Mouse (Mus musculus): ENCODE measurements at regions not wholly inside any gene's neighbourhood (a gene's known extent, or its start where the extent isn't known, plus 50 kb on each side); places are given as distances from the start of the nearest gene placed in this dataset.

DNA sequence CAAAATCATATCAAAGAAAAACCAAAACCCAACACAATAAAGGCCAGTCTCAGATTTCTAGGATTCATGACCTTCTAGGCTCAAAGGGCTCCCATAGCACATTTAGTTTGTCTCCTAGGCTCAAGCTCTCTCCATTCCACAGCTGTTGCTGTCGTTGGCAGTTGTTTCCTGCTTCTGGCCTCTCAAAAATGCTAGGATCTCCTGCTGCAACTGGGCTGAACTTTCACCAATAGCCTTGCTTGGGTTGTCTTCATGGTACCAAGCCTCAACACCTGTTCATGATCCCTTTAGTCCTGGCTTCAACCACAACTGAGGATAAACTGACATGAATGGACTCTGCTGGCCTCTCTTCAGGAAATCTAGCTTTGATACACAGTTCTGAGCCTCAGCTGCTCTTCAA, 115.9 kb upstream of the Ssbp2 start:
- no peak overlapping the region for H3K9ac ChIP-seq
- H3K4me3 ChIP-seq = no peak overlapping the region
- no peaks in the 10 kb centered on the region for H3K4me1 ChIP-seq
- WGBS = 68% methylated on average over 1 of the region's 1 CpGs
- H3K9me3 ChIP-seq = no peaks in the 10 kb centered on the region
- H3K27ac ChIP-seq = no peak overlapping the region
- H3K27me3 ChIP-seq = no peaks in the 10 kb centered on the region
- H3K36me3 ChIP-seq = no peaks in the 10 kb centered on the region
- no peak overlapping the region for H3K4me2 ChIP-seq
- ATAC-seq (ENCODE audit: borderline replicate concordance, extremely low read depth, low FRiP score, low TSS enrichment) = no peak

DNA sequence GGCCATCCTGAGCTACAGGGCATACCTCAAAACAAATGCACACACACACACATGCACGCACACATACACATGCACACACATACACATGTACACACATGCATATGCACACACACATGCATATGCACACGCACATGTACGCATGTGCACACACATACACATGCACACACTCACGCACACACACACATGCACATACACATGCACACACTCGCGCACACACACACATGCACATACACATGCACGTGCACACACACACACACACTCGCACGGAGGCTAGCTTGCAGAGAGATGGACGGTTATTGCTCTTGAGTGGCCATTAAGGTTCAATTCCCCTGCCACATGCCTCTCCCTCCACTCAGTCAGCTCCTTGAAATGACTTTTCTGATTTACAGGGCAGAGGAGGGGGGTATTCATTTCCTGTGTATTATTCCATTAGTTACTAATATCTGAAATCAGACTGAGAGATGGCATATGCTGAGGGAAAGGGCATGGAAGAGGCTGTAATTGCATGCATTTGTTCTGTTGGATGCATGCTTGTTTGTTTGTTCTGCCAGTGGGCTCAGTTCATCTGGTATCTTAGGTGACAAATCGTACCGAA, 111.5 kb upstream of the Ssbp2 start:
- no peaks in the 10 kb centered on the region for H3K4me1 ChIP-seq
- WGBS = 89% methylated on average over 12 of the region's 12 CpGs
- no peaks in the 10 kb centered on the region for H3K27me3 ChIP-seq
- no peaks in the 10 kb centered on the region for H3K36me3 ChIP-seq
- no peaks in the 10 kb centered on the region for H3K9me3 ChIP-seq
- no peak overlapping the region for H3K4me2 ChIP-seq
- ATAC-seq (ENCODE audit: borderline replicate concordance, extremely low read depth, low FRiP score, low TSS enrichment) = no peak
- no peak overlapping the region for H3K9ac ChIP-seq
- no peak overlapping the region for H3K27ac ChIP-seq
- H3K4me3 ChIP-seq = no peak overlapping the region

DNA sequence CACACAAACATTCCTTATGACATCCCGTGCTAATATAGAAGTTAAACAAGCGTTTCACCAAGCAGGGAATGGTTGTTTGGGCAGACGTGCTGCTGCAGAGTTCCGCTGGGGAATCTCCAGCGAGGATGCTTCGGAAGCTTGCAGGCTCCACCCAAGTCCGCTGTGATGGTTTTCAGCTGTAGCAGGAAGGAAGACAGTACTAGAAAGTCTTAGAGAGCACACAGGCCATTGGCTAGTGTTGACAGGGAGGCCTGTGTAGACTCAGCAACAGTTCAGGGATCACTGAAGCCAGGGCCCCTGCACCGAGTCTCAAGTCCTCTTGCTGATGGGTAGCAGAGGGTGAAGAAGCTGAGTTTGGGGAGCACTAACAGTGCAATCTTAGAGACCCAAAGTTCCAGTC, 107.8 kb upstream of the Ssbp2 start:
- H3K4me2 ChIP-seq = no peak overlapping the region
- peak; percentile 92 for ATAC-seq (ENCODE audit: borderline replicate concordance, extremely low read depth, low FRiP score, low TSS enrichment)
- 36% methylated on average over 8 of the region's 8 CpGs for WGBS

DNA sequence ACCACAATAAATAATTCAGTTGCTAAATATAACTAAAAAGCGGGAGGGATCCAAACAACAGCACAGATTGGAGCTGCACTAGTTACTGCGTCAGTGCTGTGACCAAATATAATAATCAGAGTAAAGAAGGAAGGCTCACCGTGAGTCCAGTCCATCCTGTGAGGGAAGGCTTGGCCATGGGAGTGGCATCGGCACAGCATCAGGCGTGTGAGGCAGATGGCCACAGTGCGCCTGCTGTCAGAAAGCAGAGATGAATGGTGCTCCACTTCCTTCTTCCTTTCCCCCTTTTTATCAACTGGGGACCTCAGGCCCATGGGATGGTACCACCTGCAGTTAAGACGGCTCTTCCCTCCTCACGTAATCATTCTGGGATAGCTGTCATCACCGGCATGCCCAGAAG, 103.6 kb upstream of the Ssbp2 start:
- Histone ChIP-seq H3K27me3 (no peaks in the 10 kb centered on the region), H3K36me3 (no peaks in the 10 kb centered on the region), H3K4me2 (no peak overlapping the region), H3K4me3 (no peak overlapping the region), H3K9me3 (no peaks in the 10 kb centered on the region), H3K27ac (no peak overlapping the region), H3K9ac (no peak overlapping the region), H3K4me1 (no peaks in the 10 kb centered on the region)
- WGBS = 74% methylated on average over 9 of the region's 9 CpGs
- ATAC-seq (ENCODE audit: borderline replicate concordance, extremely low read depth, low FRiP score, low TSS enrichment) = no peak

More for the DNA sequence above, 107.8 kb upstream of the Ssbp2 start:
- Histone ChIP-seq H3K4me3 (no peak overlapping the region), H3K9me3 (no peaks in the 10 kb centered on the region), H3K9ac (no peak overlapping the region), H3K27ac (peak overlapping the region; percentile 35), H3K36me3 (no peaks in the 10 kb centered on the region), H3K27me3 (no peaks in the 10 kb centered on the region), H3K4me1 (no peaks in the 10 kb centered on the region)

DNA sequence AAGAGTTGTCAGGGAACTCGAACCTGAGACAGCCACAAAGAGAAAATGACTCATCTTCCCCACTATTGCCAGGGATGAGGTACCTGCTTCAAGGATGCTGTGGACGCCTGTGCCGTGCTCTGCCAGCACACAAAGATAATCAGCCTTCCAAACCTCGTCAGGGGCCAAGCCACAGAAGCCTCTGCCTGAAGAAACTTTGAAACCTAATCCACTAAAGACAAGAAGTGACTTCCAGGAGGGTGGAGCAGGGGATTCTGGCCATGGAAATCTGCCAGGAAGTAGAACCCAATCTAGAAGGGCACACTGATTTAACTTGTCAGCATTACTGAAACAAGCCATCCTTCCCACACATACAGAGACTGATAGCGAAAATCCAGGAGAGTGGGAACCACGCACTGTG, 100.0 kb upstream of the Ssbp2 start:
- Histone ChIP-seq H3K4me1 (peaks cover 3% of the 10 kb centered on the region), H3K4me3 (no peak overlapping the region), H3K9me3 (no peaks in the 10 kb centered on the region), H3K36me3 (no peaks in the 10 kb centered on the region), H3K27me3 (no peaks in the 10 kb centered on the region), H3K9ac (no peak overlapping the region), H3K27ac (no peak overlapping the region), H3K4me2 (no peak overlapping the region)
- 76% methylated on average over 6 of the region's 6 CpGs for WGBS
- no peak for ATAC-seq (ENCODE audit: borderline replicate concordance, extremely low read depth, low FRiP score, low TSS enrichment)

DNA sequence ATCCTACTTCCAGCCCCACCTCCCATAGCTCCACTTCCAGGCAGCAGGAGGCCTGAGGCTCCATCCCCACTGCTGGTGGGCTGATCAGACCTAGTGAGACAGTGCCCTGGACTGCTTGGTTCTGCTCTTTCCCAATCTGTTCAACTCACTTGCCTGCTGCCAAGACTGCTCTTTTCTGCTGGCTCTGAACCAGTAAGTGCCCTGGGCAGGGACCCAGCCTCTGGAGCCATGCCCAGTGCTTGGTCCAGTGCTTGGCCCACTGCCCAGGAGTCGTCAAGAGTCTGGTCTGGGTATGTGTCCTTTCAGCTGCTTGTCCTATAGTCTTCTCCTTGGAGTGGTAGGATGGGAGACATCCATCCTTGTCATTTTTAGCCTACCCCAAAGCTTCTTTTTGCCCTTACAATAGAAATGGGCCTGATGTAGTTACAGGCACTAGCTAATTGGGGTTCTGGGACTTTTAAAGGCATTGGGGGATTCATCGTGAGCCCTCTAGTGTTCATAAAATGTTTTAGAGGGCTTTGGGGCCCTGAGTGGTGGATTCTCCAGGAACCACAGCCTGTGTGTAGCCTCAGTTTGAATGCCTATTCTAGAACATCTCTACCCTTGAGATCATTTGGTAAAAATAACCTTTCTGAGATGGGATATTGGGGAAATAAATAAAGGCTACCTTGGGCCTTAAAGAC, 94.7 kb upstream of the Ssbp2 start:
- no peak overlapping the region for H3K4me2 ChIP-seq
- H3K27ac ChIP-seq = peak overlapping the region; percentile 60
- H3K9ac ChIP-seq = no peak overlapping the region
- peaks cover 24% of the 10 kb centered on the region for H3K4me1 ChIP-seq
- peak; percentile 91 for ATAC-seq (ENCODE audit: borderline replicate concordance, extremely low read depth, low FRiP score, low TSS enrichment)
- no peaks in the 10 kb centered on the region for H3K9me3 ChIP-seq
- 48% methylated on average over 2 of the region's 2 CpGs for WGBS
- no peak overlapping the region for H3K4me3 ChIP-seq
- no peaks in the 10 kb centered on the region for H3K27me3 ChIP-seq
- H3K36me3 ChIP-seq = no peaks in the 10 kb centered on the region

DNA sequence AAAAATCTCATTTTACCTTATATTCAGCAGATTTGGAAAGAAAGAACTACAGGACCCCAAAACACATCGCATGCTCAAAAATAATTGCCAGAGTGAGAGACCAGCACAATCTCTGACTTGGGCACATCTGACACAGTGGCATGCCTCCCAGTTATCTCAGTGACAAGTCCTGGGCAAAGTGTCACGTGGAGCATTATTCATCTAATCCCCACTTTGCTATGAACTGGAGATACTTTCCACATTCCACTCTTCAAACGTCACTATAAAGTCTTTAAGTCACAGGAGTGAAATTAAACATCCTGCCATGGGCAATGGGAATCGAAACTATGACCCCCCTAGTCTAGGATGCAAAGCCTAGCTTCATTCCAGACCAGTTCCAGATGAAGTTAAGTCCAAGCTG, 93.5 kb upstream of the Ssbp2 start:
- H3K9ac ChIP-seq = no peak overlapping the region
- H3K4me2 ChIP-seq = no peak overlapping the region
- no peaks in the 10 kb centered on the region for H3K9me3 ChIP-seq
- no peak for ATAC-seq (ENCODE audit: borderline replicate concordance, extremely low read depth, low FRiP score, low TSS enrichment)
- peaks cover 28% of the 10 kb centered on the region for H3K4me1 ChIP-seq
- 47% methylated on average over 4 of the region's 4 CpGs for WGBS
- H3K27ac ChIP-seq = no peak overlapping the region
- H3K4me3 ChIP-seq = no peak overlapping the region
- H3K27me3 ChIP-seq = no peaks in the 10 kb centered on the region
- H3K36me3 ChIP-seq = no peaks in the 10 kb centered on the region

DNA sequence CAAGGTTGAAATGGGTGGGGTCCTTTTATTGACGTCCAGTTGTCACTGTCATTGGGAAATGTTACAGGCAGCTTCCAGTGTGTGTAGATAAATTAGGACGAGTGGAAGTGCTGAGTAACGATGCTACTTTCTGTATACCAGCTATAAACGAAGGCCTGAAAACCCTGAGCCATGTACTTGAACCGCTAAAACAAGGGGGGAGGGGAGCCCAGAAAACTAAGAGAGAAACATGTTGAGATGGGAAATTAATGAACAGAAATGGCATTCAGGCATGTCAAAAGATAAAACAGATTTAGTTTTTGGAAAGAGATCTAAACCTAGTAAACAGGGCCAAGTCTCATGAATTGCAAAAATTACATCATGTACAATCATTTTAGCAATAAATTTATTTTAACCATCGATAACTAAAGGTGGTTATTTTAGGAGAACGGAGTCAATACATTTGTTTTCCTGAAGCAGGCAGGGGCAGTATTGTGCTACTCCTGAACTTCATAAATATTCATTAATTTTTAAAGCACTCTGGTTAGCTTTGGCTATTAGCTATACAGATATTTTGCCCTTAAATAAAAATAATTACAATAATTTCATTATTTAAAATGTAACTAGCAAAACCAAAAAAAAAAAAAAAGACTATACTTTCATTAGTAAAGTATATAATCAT, 92.1 kb upstream of the Ssbp2 start:
- Histone ChIP-seq H3K9ac (no peak overlapping the region), H3K4me1 (peaks cover 41% of the 10 kb centered on the region), H3K27ac (no peak overlapping the region), H3K9me3 (no peaks in the 10 kb centered on the region), H3K4me3 (no peak overlapping the region), H3K4me2 (no peak overlapping the region), H3K27me3 (no peaks in the 10 kb centered on the region), H3K36me3 (no peaks in the 10 kb centered on the region)
- ATAC-seq (ENCODE audit: borderline replicate concordance, extremely low read depth, low FRiP score, low TSS enrichment) = no peak
- WGBS = 53% methylated on average over 7 of the region's 7 CpGs

DNA sequence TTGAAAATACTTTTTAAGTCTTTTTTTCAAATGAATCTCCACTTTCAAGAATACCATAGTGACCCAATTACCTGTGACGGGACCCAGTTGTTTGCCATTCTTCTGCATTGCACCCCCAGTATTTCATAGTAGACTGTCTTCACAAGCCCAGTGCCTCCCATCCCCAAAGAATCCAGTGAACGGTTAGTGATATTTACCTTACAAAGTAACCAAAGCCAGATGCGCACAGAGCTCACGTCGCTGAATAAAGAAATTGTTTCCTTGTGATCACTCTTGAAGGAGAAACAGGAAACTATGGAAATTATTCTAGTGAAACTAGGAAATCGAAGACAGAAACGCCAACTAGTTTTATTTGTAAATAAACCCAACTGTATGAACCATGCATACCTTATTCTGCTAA, 91.4 kb upstream of the Ssbp2 start:
- ATAC-seq (ENCODE audit: borderline replicate concordance, extremely low read depth, low FRiP score, low TSS enrichment) = no peak
- no peak overlapping the region for H3K9ac ChIP-seq
- H3K36me3 ChIP-seq = no peaks in the 10 kb centered on the region
- H3K9me3 ChIP-seq = no peaks in the 10 kb centered on the region
- no peak overlapping the region for H3K4me2 ChIP-seq
- no peak overlapping the region for H3K27ac ChIP-seq
- no peaks in the 10 kb centered on the region for H3K27me3 ChIP-seq
- no peak overlapping the region for H3K4me3 ChIP-seq
- H3K4me1 ChIP-seq = peaks cover 42% of the 10 kb centered on the region
- WGBS = 66% methylated on average over 7 of the region's 7 CpGs

DNA sequence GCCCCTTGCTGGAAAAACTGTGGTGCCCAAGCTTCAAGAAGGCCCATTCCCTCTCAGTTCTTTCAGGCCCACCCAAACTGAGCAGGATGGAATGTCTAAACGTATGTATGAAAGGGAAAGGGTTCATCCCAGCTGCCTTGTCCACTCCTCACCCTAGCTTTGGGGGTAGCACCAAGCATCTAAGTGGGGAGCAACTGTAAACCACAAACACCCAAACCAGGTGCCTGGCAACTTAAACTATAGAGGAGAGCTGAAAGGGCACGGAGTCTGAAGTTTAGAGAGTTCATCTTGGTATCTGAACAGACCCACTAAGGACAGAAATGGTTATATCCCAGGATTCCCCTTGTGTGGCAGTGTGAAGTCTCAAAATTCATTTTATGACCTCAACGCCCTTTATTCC, 90.1 kb upstream of the Ssbp2 start:
- Histone ChIP-seq H3K27me3 (no peaks in the 10 kb centered on the region), H3K4me1 (peaks cover 52% of the 10 kb centered on the region), H3K9ac (peak overlapping the region; percentile 60; the same call in 1 of the 2 replicates), H3K4me3 (peak overlapping the region; percentile 38), H3K4me2 (peak overlapping the region; percentile 74), H3K9me3 (no peaks in the 10 kb centered on the region), H3K36me3 (no peaks in the 10 kb centered on the region), H3K27ac (peak overlapping the region; percentile 99)
- WGBS = 40% methylated on average over 3 of the region's 3 CpGs
- ATAC-seq (ENCODE audit: borderline replicate concordance, extremely low read depth, low FRiP score, low TSS enrichment) = no peak

DNA sequence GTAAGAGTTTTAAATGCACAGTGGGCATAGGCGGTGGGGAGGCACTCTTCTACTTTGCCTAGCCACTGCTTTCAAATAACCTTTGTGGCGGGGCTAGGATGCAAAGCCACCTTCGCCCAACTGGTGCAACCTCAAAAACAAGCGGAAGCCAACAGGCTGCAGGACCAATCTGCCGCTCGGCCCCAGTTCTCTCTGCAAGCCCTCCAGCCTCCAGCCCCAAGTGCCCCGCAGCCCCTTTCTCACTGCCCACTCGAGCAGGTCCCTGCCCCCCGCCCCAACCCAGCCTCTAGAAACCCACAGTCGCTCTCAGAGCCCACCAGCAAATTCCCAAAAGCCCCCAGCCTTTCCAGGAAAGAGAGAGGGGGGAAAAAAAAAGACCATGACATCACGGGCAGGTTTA, 89.6 kb upstream of the Ssbp2 start:
- Histone ChIP-seq H3K36me3 (no peaks in the 10 kb centered on the region), H3K9ac (peak overlapping the region; percentile 60), H3K27ac (peak overlapping the region; percentile 99), H3K4me3 (peak overlapping the region; percentile 38), H3K4me1 (peaks cover 52% of the 10 kb centered on the region), H3K27me3 (no peaks in the 10 kb centered on the region), H3K4me2 (peak overlapping the region; percentile 74), H3K9me3 (no peaks in the 10 kb centered on the region)
- peak; percentile 32; the same call in 1 of the 2 replicates for ATAC-seq (ENCODE audit: borderline replicate concordance, extremely low read depth, low FRiP score, low TSS enrichment)
- 4% methylated on average over 11 of the region's 11 CpGs for WGBS

DNA sequence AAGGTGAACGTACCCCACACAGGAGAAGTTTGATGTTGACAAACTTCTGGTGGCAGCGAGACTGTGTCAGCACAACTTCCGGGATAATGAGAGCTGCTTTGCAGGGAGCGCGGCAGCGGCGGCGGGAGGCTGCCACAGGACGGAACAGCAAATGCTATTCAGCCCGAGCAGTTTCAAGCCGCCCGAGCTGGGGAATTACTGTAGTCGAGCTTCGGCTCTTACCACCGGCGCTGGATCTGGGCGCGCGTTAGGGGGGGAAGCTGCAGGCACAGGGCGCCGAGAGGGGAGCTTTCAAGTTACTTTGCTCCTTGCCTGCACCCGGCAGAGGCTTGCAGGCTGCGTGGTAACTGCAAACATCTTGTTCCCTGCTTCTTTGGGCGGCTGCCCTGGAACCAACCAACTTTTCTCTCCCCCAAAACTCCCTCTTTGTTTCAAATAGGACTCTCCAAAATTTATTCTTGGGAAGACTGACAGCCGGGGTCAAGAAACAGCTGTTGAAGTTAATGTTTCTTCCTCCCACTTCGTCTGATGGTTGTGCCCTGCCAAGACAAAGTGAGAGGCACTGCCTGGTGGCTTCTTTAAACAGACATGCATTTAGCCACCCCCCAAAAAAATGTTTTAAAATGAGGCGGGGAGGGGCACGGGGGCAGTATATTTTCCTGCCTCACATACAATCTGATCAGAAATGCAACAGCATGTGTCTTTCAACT, 89.0 kb upstream of the Ssbp2 start:
- peak; percentile 94 for ATAC-seq (ENCODE audit: borderline replicate concordance, extremely low read depth, low FRiP score, low TSS enrichment)
- H3K9me3 ChIP-seq = no peaks in the 10 kb centered on the region
- H3K27me3 ChIP-seq = no peaks in the 10 kb centered on the region
- peak overlapping the region; percentile 99 for H3K27ac ChIP-seq
- peak overlapping the region; percentile 74 for H3K4me2 ChIP-seq
- H3K4me1 ChIP-seq = peaks cover 46% of the 10 kb centered on the region
- H3K36me3 ChIP-seq = no peaks in the 10 kb centered on the region
- H3K4me3 ChIP-seq = peak overlapping the region; percentile 38
- peak overlapping the region; percentile 60 for H3K9ac ChIP-seq
- under 1% methylated on average over 27 of the region's 28 CpGs for WGBS

Data from lung, embryonic 15.5 days (tissue).